Comparison of ENCODE assay signal across 20 mouse cellular contexts in the genomic region with DNA sequence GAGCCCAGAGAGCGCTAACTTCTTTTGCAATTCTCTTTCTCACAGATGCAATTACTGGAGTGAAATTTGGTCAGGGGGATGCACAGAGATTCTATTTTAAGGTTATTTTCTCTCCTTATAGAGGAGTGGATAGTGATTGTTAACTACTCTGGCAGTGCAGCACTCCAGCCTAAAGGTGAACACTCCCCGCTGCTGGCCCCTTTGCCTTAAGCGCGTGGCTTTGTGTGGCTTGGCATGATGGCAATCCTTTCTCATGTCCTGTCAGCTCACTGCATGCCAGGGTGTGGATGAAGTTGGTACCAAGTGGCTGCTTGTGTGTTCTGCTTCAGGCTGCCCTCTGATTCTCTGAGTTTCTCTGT.
DNase-seq lines count a peak whose midpoint lies in the region; ATAC-seq and TF ChIP-seq lines count a peak whose summit lies in the region.
"Had no signal": no experiment of that assay in that cellular context is flagged by ENCODE, and none has a peak within 500 bp of the region (broad histone marks: within the 10 kb centered on the region; RNA-seq: fewer than 3 reads in every experiment).

No protein-coding gene starts in this region.

- TF ChIP-seq CTCF in hindbrain, postnatal 0 days (IDR thresholded peaks at IDR 0.05; ENCODE audit: low read depth), result no peak
- TF ChIP-seq CTCF in midbrain, postnatal 0 days (IDR thresholded peaks at IDR 0.05), result peak; percentile 30
- TF ChIP-seq CTCF in left cerebral cortex, adult 2 months (IDR thresholded peaks at IDR 0.05), result no peak

- no peaks in the 10 kb centered on the region for H3K27me3 ChIP-seq in forebrain, embryonic 15.5 days
- H3K27me3 ChIP-seq in hindbrain, postnatal 0 days (ENCODE audit: insufficient read depth, low read length), result no peaks in the 10 kb centered on the region
- no peaks in the 10 kb centered on the region for H3K27me3 ChIP-seq in midbrain, postnatal 0 days (ENCODE audit: insufficient read depth, low read length)
- H3K27me3 ChIP-seq: stomach, embryonic 15.5 days had no signal

- peak; percentile 69 for DNase-seq in heart, adult 11 months
- no peak for DNase-seq in heart, adult 8-10 months (ENCODE audit: low spot score)
- no peak for DNase-seq in hindbrain, postnatal 0 days (ENCODE audit: low spot score)
- no peak for DNase-seq in midbrain, postnatal 0 days (ENCODE audit: low spot score)
- no peak for DNase-seq in left cerebral cortex, adult 2 months (ENCODE audit: extremely low spot score in 1 of 2, low spot score in 2 of 2)
- no peak for DNase-seq in lung, adult 18-20 months
- DNase-seq in left cerebral cortex, adult 18-20 months (ENCODE audit: low spot score in 2 of 2), result no peak
- DNase-seq: adrenal gland, adult 2 months; cerebellum, adult 11 months; cerebellum, postnatal 14 days; gastrocnemius, postnatal 36 days; kidney, adult 18-20 months; kidney, postnatal 25 days; right cerebral cortex, postnatal 14 days; thymus, adult 2 months had no signal

- 0 out of 2 replicates have a peak, but pooled peaks have one; percentile 6 for ATAC-seq in forebrain, embryonic 15.5 days (replicated peaks)
- peak; percentile 14; the same call in 1 of the 2 replicates for ATAC-seq in hindbrain, postnatal 0 days
- ATAC-seq in midbrain, postnatal 0 days (ENCODE audit: low FRiP score), result peak; percentile 17; the same call in 1 of the 2 replicates
- ATAC-seq: liver, embryonic 12.5 days had no signal

- WGBS in forebrain, embryonic 15.5 days, result 45% methylated on average over 4 of the region's 4 CpGs
- 45% methylated on average over 4 of the region's 4 CpGs for WGBS in hindbrain, postnatal 0 days
- 41% methylated on average over 4 of the region's 4 CpGs for WGBS in midbrain, postnatal 0 days

- peak overlapping the region; percentile 14; the same call in 1 of the 2 replicates for H3K27ac ChIP-seq in forebrain, embryonic 15.5 days (replicated peaks)
- peak overlapping the region; percentile 3; the same call in 1 of the 2 replicates for H3K27ac ChIP-seq in hindbrain, postnatal 0 days
- H3K27ac ChIP-seq in midbrain, postnatal 0 days (ENCODE audit: low read depth, low read length), result peak overlapping the region; percentile 39
- H3K27ac ChIP-seq in left cerebral cortex, adult 2 months, result no peak overlapping the region
- H3K27ac ChIP-seq: liver, embryonic 12.5 days; stomach, embryonic 15.5 days had no signal

- no peaks in the 10 kb centered on the region for H3K36me3 ChIP-seq in forebrain, embryonic 15.5 days
- H3K36me3 ChIP-seq in hindbrain, postnatal 0 days (ENCODE audit: insufficient read depth, low read length), result no peaks in the 10 kb centered on the region
- no peaks in the 10 kb centered on the region for H3K36me3 ChIP-seq in midbrain, postnatal 0 days (ENCODE audit: insufficient read depth, low read length)
- H3K36me3 ChIP-seq: heart, embryonic 12.5 days; liver, embryonic 12.5 days; stomach, embryonic 15.5 days had no signal

- no peak overlapping the region for H3K4me3 ChIP-seq in forebrain, embryonic 15.5 days
- no peak overlapping the region for H3K4me3 ChIP-seq in hindbrain, postnatal 0 days (ENCODE audit: low read length)
- no peak overlapping the region for H3K4me3 ChIP-seq in midbrain, postnatal 0 days (ENCODE audit: low read depth, low read length)
- H3K4me3 ChIP-seq in left cerebral cortex, adult 2 months, result no peak overlapping the region
- H3K4me3 ChIP-seq: erythroblast, embryonic 14.5 days; heart, embryonic 12.5 days; liver, embryonic 12.5 days; stomach, embryonic 15.5 days had no signal

- intact Hi-C loops in left cerebral cortex, adult 2 months (cut with DNase I), result no loop called here

- H3K9me3 ChIP-seq in forebrain, embryonic 15.5 days, result no peaks in the 10 kb centered on the region
- H3K9me3 ChIP-seq in hindbrain, postnatal 0 days (ENCODE audit: low read length), result no peaks in the 10 kb centered on the region
- no peaks in the 10 kb centered on the region for H3K9me3 ChIP-seq in midbrain, postnatal 0 days (ENCODE audit: low read length)
- H3K9me3 ChIP-seq: heart, embryonic 12.5 days; liver, embryonic 12.5 days; stomach, embryonic 15.5 days had no signal

- no peak overlapping the region for H3K4me2 ChIP-seq in forebrain, embryonic 15.5 days (replicated peaks)
- H3K4me2 ChIP-seq in hindbrain, postnatal 0 days (ENCODE audit: low read depth, low read length), result no peak overlapping the region
- no peak overlapping the region for H3K4me2 ChIP-seq in midbrain, postnatal 0 days (ENCODE audit: low read depth, low read length, poor library complexity, severe bottlenecking)
- H3K4me2 ChIP-seq: heart, embryonic 12.5 days; liver, embryonic 12.5 days; stomach, embryonic 15.5 days had no signal

- H3K9ac ChIP-seq in forebrain, embryonic 15.5 days (replicated peaks), result no peak overlapping the region
- no peak overlapping the region for H3K9ac ChIP-seq in hindbrain, postnatal 0 days (replicated peaks; ENCODE audit: low read length)
- no peak overlapping the region for H3K9ac ChIP-seq in midbrain, postnatal 0 days (replicated peaks; ENCODE audit: low read length, poor library complexity, severe bottlenecking)
- H3K9ac ChIP-seq: heart, embryonic 12.5 days; liver, embryonic 12.5 days; stomach, embryonic 15.5 days had no signal

- peaks cover 16% of the 10 kb centered on the region for H3K4me1 ChIP-seq in forebrain, embryonic 15.5 days
- peaks cover 9% of the 10 kb centered on the region; the same call in 1 of the 2 replicates for H3K4me1 ChIP-seq in hindbrain, postnatal 0 days (ENCODE audit: insufficient read depth, low read length)
- peaks cover 8% of the 10 kb centered on the region; the same call in 1 of the 2 replicates for H3K4me1 ChIP-seq in midbrain, postnatal 0 days (ENCODE audit: insufficient read depth, low read length)
- H3K4me1 ChIP-seq: heart, embryonic 12.5 days; liver, embryonic 12.5 days; stomach, embryonic 15.5 days had no signal
